Mouse (Mus musculus): ENCODE measurements around the gene 2310034G01Rik. TPM values are rescaled to one million over a fixed set of nuclear protein-coding genes. Genes with fewer than 3 reads are reported as not detected.

Gene 2310034G01Rik
- polyA plus RNA-seq, 1 experiment from 2014 or later: 1.0 TPM

DNA sequence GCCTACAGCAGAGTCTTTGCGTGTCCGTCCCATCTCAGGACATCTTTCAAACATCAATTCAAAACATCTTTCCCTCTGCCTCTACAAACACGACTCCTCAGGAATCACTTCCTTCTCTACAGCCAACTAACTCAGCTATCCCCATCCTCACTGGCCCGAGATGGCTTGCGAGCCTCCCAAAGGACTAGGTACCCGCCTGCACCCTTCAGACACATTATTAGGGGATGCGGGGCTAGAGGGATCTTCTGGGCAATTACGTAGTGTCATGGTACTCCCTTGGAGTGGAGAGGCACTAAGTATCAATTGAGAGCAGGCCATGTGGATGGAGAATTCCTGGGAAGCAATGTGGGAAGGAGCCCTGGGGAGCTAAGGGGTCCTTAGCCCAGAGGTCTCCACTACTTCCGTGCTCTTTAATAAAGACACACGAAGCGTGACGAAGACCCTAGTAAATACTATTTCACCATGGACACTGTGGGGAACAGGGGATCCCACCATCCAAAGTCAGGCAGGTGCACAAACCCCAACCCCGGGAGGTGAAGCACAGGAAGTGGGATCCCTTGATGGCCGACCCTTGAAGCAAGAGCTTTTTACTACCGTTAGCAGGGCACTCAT, 12.3 kb downstream of the 2310034G01Rik start:
- Histone ChIP-seq H3K4me3 (ENCODE audit: low read depth, low read length) (peak overlapping the region; percentile 80), H3K9ac (ENCODE audit: low read depth, low read length) (peak overlapping the region; percentile 90), H3K4me2 (peak overlapping the region; percentile 86), H3K4me1 (ENCODE audit: control insufficient read depth, insufficient read depth, low read length) (peaks cover 12% of the 10 kb centered on the region), H3K27ac (ENCODE audit: low read depth, low read length) (peak overlapping the region; percentile 41; the same call in 1 of the 2 replicates), H3K9me3 (replicated peaks; ENCODE audit: control insufficient read depth, low read length) (no peaks in the 10 kb centered on the region), H3K36me3 (ENCODE audit: control insufficient read depth, insufficient read depth, low read length) (no peaks in the 10 kb centered on the region), H3K27me3 (ENCODE audit: control insufficient read depth, insufficient read depth, low read length) (peaks cover 4% of the 10 kb centered on the region; the same call in 1 of the 2 replicates)
- peak; percentile 6; the same call in 1 of the 2 replicates for ATAC-seq (replicated peaks; ENCODE audit: insufficient number of reproducible peaks, low FRiP score, low TSS enrichment)
- 41% methylated on average over 15 of the region's 15 CpGs for WGBS (ENCODE audit: insufficient replicate concordance)

DNA sequence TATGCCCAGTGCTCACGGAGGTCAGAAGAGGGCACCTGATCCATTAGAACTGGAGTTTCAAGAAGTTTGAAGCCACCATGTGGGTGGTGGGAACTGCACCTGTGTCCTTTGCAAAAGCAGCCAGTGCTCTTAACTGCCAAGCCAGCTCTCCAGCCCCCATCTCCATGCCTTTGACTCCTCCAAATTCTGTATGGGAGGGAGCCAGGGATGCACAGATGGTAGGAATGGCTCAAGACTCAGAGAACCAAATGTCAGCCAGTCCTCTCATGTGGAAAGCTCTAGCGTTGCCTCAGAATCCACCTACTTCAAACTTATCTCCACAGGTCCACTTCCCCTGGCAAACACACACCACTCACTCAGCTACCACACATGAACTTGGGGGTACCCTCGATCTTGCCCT, 16.2 kb downstream of the 2310034G01Rik start:
- peaks cover 18% of the 10 kb centered on the region for H3K4me1 ChIP-seq (ENCODE audit: control insufficient read depth, insufficient read depth, low read length)
- WGBS (ENCODE audit: insufficient replicate concordance): 86% methylated on average over 3 of the region's 3 CpGs
- no peak overlapping the region for H3K9ac ChIP-seq (ENCODE audit: low read depth, low read length)
- no peak overlapping the region for H3K4me3 ChIP-seq (ENCODE audit: low read depth, low read length)
- no peak for ATAC-seq (replicated peaks; ENCODE audit: insufficient number of reproducible peaks, low FRiP score, low TSS enrichment)
- H3K36me3 ChIP-seq (ENCODE audit: control insufficient read depth, insufficient read depth, low read length): peaks cover 3% of the 10 kb centered on the region; the same call in 1 of the 2 replicates
- no peaks in the 10 kb centered on the region for H3K27me3 ChIP-seq (ENCODE audit: control insufficient read depth, insufficient read depth, low read length)
- no peak overlapping the region for H3K27ac ChIP-seq (ENCODE audit: low read depth, low read length)
- H3K4me2 ChIP-seq: no peak overlapping the region
- no peaks in the 10 kb centered on the region for H3K9me3 ChIP-seq (replicated peaks; ENCODE audit: control insufficient read depth, low read length)

DNA sequence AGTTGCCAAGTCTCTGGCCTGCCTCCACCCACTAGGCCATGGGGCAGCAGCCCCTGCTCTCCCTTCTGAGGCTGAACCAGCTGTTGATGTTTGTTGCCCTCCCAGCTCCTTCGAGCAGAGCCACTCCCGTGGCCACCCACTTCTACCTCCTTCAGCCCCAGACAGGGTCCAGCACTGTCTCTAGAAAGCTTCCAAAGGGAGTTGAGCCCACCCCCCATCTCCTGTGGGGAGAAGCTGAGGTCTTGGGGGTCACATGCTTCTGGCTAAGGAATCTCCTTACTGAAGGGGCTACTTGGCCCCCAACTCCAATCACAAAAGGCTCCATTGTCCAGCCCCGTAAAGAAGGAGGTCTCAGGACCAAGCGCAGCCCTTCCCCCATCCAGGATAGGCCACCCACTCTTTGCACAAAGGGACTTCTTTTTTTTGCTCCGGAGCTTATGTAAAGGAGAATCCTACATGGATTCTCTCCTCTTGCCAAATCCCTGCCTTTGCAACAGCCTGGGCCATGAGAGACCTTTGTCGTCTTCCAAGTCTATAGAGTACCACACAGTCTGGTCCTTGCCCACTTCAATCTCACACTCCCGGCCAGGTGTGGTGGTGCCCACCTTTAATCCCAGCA, 17.3 kb downstream of the 2310034G01Rik start:
- H3K27ac ChIP-seq (ENCODE audit: low read depth, low read length): no peak overlapping the region
- no peak for ATAC-seq (replicated peaks; ENCODE audit: insufficient number of reproducible peaks, low FRiP score, low TSS enrichment)
- 67% methylated on average over 7 of the region's 7 CpGs for WGBS (ENCODE audit: insufficient replicate concordance)
- H3K4me3 ChIP-seq (ENCODE audit: low read depth, low read length): no peak overlapping the region
- peaks cover 3% of the 10 kb centered on the region; the same call in 1 of the 2 replicates for H3K36me3 ChIP-seq (ENCODE audit: control insufficient read depth, insufficient read depth, low read length)
- H3K4me2 ChIP-seq: no peak overlapping the region
- peaks cover 17% of the 10 kb centered on the region for H3K4me1 ChIP-seq (ENCODE audit: control insufficient read depth, insufficient read depth, low read length)
- no peaks in the 10 kb centered on the region for H3K9me3 ChIP-seq (replicated peaks; ENCODE audit: control insufficient read depth, low read length)
- no peaks in the 10 kb centered on the region for H3K27me3 ChIP-seq (ENCODE audit: control insufficient read depth, insufficient read depth, low read length)
- H3K9ac ChIP-seq (ENCODE audit: low read depth, low read length): no peak overlapping the region

DNA sequence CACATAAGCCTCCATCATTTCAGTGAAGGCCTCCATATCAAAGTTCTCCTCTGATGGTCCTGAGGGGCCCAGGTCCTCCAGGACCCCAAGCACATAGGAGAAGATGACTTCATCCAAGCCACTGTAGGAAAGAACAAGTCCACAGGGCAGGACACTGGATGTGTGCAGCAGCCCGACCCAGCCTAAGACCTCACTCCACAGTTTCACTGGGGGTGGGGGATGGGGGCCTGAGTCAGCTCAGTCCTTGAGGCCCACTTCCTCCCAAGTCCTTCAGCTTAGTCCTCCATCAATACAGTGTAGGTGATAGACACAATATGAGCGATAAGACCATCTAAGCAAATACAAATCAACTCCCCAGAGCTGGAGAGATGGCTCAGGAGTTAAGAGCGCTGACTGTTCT, 18.2 kb downstream of the 2310034G01Rik start:
- no peak overlapping the region for H3K4me3 ChIP-seq (ENCODE audit: low read depth, low read length)
- no peak overlapping the region for H3K9ac ChIP-seq (ENCODE audit: low read depth, low read length)
- no peak overlapping the region for H3K4me2 ChIP-seq
- peaks cover 16% of the 10 kb centered on the region for H3K4me1 ChIP-seq (ENCODE audit: control insufficient read depth, insufficient read depth, low read length)
- H3K9me3 ChIP-seq (replicated peaks; ENCODE audit: control insufficient read depth, low read length): no peaks in the 10 kb centered on the region
- peaks cover 6% of the 10 kb centered on the region for H3K27me3 ChIP-seq (ENCODE audit: control insufficient read depth, insufficient read depth, low read length)
- ATAC-seq (replicated peaks; ENCODE audit: insufficient number of reproducible peaks, low FRiP score, low TSS enrichment): no peak
- H3K36me3 ChIP-seq (ENCODE audit: control insufficient read depth, insufficient read depth, low read length): peaks cover 3% of the 10 kb centered on the region; the same call in 1 of the 2 replicates
- no peak overlapping the region for H3K27ac ChIP-seq (ENCODE audit: low read depth, low read length)
- WGBS (ENCODE audit: insufficient replicate concordance): 76% methylated on average over 3 of the region's 3 CpGs

DNA sequence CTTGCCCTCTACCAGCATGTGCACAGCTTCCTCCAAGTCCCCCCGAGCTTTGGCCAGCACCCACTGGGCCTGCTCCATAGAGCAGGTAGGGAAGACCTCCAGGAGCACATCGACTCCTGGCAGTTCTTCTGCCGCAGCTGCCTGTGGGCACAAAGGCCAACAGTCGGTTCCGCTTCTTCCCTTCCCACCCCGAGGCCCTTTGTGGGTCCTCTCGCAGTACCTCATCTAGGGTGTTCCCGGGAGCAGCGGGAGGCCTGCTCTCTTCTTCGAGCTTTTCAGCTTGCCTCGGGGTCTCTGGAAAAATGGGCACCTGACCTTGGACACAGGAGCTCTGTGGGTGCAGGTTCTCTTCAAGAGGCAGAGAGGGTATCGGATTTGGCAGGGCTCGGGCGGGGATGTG, 18.8 kb downstream of the 2310034G01Rik start:
- Histone ChIP-seq H3K4me2 (no peak overlapping the region), H3K4me1 (ENCODE audit: control insufficient read depth, insufficient read depth, low read length) (peaks cover 16% of the 10 kb centered on the region), H3K27ac (ENCODE audit: low read depth, low read length) (no peak overlapping the region), H3K4me3 (ENCODE audit: low read depth, low read length) (no peak overlapping the region), H3K9ac (ENCODE audit: low read depth, low read length) (no peak overlapping the region), H3K9me3 (replicated peaks; ENCODE audit: control insufficient read depth, low read length) (no peaks in the 10 kb centered on the region), H3K36me3 (ENCODE audit: control insufficient read depth, insufficient read depth, low read length) (peaks cover 3% of the 10 kb centered on the region; the same call in 1 of the 2 replicates), H3K27me3 (ENCODE audit: control insufficient read depth, insufficient read depth, low read length) (peaks cover 12% of the 10 kb centered on the region)
- no peak for ATAC-seq (replicated peaks; ENCODE audit: insufficient number of reproducible peaks, low FRiP score, low TSS enrichment)
- 89% methylated on average over 14 of the region's 14 CpGs for WGBS (ENCODE audit: insufficient replicate concordance)

DNA sequence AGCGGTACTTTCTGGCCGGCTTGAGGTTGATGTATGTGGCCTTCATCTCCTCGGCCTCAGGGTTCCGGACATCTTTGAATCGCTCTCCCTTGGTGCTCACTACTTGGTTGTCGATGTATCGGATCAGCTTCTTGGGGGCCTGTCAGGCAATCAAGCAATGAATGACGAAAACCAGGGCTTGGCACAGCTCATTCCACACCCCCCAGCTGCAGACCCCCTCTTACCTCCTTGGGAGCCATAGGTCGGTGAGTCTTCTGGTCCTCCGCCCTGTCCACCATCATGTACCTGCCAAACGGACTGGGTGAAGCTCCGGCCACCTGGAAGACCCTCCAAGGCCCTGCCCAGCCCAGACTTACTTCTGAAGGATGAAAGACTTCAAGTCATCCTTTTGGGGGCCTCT, 19.4 kb downstream of the 2310034G01Rik start:
- peaks cover 16% of the 10 kb centered on the region for H3K4me1 ChIP-seq (ENCODE audit: control insufficient read depth, insufficient read depth, low read length)
- no peak for ATAC-seq (replicated peaks; ENCODE audit: insufficient number of reproducible peaks, low FRiP score, low TSS enrichment)
- no peak overlapping the region for H3K27ac ChIP-seq (ENCODE audit: low read depth, low read length)
- WGBS (ENCODE audit: insufficient replicate concordance): 90% methylated on average over 12 of the region's 12 CpGs
- no peaks in the 10 kb centered on the region for H3K9me3 ChIP-seq (replicated peaks; ENCODE audit: control insufficient read depth, low read length)
- H3K36me3 ChIP-seq (ENCODE audit: control insufficient read depth, insufficient read depth, low read length): peaks cover 3% of the 10 kb centered on the region; the same call in 1 of the 2 replicates
- H3K4me3 ChIP-seq (ENCODE audit: low read depth, low read length): no peak overlapping the region
- H3K9ac ChIP-seq (ENCODE audit: low read depth, low read length): no peak overlapping the region
- H3K4me2 ChIP-seq: no peak overlapping the region
- H3K27me3 ChIP-seq (ENCODE audit: control insufficient read depth, insufficient read depth, low read length): peaks cover 19% of the 10 kb centered on the region

DNA sequence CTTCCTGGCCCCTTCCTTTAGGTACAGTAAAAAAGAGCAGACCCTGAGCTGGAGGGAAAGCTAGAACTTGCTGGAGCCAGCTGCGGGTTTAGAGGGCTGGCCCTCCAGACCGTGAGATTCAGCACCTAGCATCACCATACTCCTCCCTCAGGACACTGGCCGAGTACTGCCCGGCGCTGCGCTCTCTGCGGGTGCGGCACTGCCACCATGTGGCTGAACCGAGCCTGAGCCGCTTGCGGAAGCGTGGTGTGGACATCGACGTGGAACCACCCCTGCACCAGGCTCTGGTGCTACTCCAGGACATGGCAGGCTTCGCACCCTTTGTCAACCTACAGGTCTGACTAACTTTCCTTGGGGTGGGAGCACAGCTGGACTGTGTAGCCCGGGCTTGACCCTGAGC, 20.2 kb downstream of the 2310034G01Rik start:
- Histone ChIP-seq H3K27me3 (ENCODE audit: control insufficient read depth, insufficient read depth, low read length) (peaks cover 26% of the 10 kb centered on the region), H3K9ac (ENCODE audit: low read depth, low read length) (no peak overlapping the region), H3K4me1 (ENCODE audit: control insufficient read depth, insufficient read depth, low read length) (peaks cover 16% of the 10 kb centered on the region), H3K4me2 (peak overlapping the region; percentile 99), H3K36me3 (ENCODE audit: control insufficient read depth, insufficient read depth, low read length) (peaks cover 3% of the 10 kb centered on the region; the same call in 1 of the 2 replicates), H3K27ac (ENCODE audit: low read depth, low read length) (no peak overlapping the region), H3K9me3 (replicated peaks; ENCODE audit: control insufficient read depth, low read length) (no peaks in the 10 kb centered on the region), H3K4me3 (ENCODE audit: low read depth, low read length) (no peak overlapping the region)
- no peak for ATAC-seq (replicated peaks; ENCODE audit: insufficient number of reproducible peaks, low FRiP score, low TSS enrichment)
- WGBS (ENCODE audit: insufficient replicate concordance): 6% methylated on average over 16 of the region's 16 CpGs

DNA sequence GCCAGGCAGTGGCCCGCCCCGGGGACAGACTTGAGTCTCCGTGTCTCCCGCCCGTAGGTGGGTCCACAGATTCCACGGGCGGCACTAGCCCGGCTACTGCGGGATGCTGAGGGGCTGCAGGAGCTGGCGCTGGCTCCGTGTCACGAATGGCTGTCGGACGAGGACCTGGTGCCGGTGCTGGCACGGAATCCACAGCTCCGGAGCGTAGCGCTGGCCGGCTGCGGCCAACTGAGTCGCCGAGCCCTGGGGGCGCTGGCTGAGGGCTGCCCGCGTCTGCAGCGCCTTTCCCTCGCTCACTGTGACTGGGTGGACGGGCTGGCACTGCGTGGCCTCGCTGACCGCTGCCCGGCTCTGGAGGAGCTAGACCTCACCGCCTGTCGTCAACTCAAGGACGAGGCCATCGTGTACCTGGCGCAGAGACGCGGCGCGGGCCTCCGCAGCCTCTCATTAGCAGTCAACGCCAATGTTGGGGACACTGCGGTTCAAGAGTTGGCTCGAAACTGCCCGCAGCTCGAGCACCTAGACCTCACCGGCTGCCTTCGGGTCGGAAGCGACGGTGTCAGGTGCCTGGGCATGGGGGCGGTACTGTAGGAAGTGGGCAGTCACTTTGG, 21.0 kb downstream of the 2310034G01Rik start:
- no peak; the same call in 1 of the 2 replicates for ATAC-seq (replicated peaks; ENCODE audit: insufficient number of reproducible peaks, low FRiP score, low TSS enrichment)
- Histone ChIP-seq H3K27ac (ENCODE audit: low read depth, low read length) (peak overlapping the region; percentile 60; the same call in 1 of the 2 replicates), H3K9me3 (replicated peaks; ENCODE audit: control insufficient read depth, low read length) (no peaks in the 10 kb centered on the region), H3K4me1 (ENCODE audit: control insufficient read depth, insufficient read depth, low read length) (peaks cover 16% of the 10 kb centered on the region), H3K9ac (ENCODE audit: low read depth, low read length) (peak overlapping the region; percentile 73), H3K4me2 (peak overlapping the region; percentile 99), H3K27me3 (ENCODE audit: control insufficient read depth, insufficient read depth, low read length) (peaks cover 34% of the 10 kb centered on the region), H3K4me3 (ENCODE audit: low read depth, low read length) (peak overlapping the region; percentile 64), H3K36me3 (ENCODE audit: control insufficient read depth, insufficient read depth, low read length) (peaks cover 3% of the 10 kb centered on the region; the same call in 1 of the 2 replicates)
- WGBS (ENCODE audit: insufficient replicate concordance): 2% methylated on average over 54 of the region's 54 CpGs

All from heart, embryonic 11.5 days (tissue).